Mouse (Mus musculus) erythroblast, embryonic 14.5 days (primary cell): ENCODE results near the gene Tfap4. TPM values are rescaled to one million over a fixed set of nuclear protein-coding genes. Genes with fewer than 3 reads are reported as not detected.

Experiments used
- H3K27me3 ChIP-seq: 2 replicates; pipeline ENCODE4 v1.6.1; 2012; ENCODE audit warnings: inconsistent platforms; ENCODE audit not compliant: control insufficient read depth
- H3K36me3 ChIP-seq: 2 replicates; pipeline ENCODE4 v1.6.1; 2012; ENCODE audit warnings: mild to moderate bottlenecking, inconsistent platforms; ENCODE audit not compliant: control insufficient read depth
- H3K4me1 ChIP-seq: 2 replicates; pipeline ENCODE4 v1.6.1; 2012; ENCODE audit warnings: inconsistent platforms; ENCODE audit not compliant: control insufficient read depth
- H3K4me3 ChIP-seq: replicated peaks from 2 replicates; pipeline ENCODE3; 2012; ENCODE audit warnings: moderate library complexity, mild to moderate bottlenecking, inconsistent platforms
- H3K9me3 ChIP-seq: 2 replicates; pipeline ENCODE4 v1.6.1; 2012; ENCODE audit warnings: low read length, inconsistent platforms, mixed read lengths; ENCODE audit not compliant: control insufficient read depth
- GATA1 ChIP-seq: IDR thresholded peaks from 2 replicates; pipeline ENCODE4 v1.6.1; 2012; ENCODE audit warnings: low read length, inconsistent platforms, mixed read lengths
- TAL1 ChIP-seq: IDR thresholded peaks from 3 replicates; pipeline ENCODE4 v1.6.1; 2012; ENCODE audit warnings: low read length, inconsistent platforms, mixed read lengths
- polyA plus RNA-seq: library from polyadenylated mRNA; stranded (reverse); fragments of >175 nt; gene quantifications from 2 replicates; pipeline ENCODE4 v1.2.3, GENCODE M21; 2012

The Tfap4 gene
- polyA plus RNA-seq, 1 experiment: 1.0 TPM

DNA sequence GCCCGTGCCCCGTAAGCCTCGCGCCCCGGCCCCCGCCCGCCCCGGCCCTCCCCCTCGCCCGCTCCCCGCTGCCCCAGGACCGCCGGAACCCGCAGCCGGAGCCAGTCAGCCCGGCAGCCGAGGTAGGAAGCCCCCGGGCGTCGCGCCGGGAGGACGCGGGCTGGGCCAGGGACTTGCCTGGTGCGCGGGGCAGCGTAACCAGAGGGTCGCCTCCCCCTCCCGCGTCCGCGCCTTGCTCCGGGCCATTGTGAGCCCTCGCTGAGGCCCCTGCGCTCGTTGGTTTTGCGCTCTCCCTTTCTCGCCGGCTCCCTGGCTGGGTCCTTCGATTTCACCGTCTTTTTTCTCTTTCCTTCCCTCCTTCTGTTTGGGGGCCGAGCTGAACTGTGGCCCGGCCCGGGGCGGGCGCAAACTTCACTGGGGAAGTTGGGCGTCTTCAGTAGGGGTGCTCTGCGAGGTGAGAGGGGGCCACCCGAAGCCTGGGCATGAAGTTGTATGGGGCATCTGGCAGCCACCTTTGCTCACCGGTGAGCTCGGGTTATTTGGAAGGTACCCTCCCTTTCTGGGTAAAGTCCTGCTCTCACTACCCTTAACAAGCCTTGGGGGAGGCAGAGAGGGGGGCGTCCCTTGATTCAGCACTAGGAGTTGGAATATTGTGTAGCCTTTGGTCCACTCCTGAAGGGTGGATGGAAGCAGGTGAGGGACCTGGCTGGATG lies 35.3 kb upstream of the Tfap4 start:
- Histone ChIP-seq H3K27me3 (peaks cover 63% of the 10 kb centered on the region), H3K4me1 (peaks cover 7% of the 10 kb centered on the region)

DNA sequence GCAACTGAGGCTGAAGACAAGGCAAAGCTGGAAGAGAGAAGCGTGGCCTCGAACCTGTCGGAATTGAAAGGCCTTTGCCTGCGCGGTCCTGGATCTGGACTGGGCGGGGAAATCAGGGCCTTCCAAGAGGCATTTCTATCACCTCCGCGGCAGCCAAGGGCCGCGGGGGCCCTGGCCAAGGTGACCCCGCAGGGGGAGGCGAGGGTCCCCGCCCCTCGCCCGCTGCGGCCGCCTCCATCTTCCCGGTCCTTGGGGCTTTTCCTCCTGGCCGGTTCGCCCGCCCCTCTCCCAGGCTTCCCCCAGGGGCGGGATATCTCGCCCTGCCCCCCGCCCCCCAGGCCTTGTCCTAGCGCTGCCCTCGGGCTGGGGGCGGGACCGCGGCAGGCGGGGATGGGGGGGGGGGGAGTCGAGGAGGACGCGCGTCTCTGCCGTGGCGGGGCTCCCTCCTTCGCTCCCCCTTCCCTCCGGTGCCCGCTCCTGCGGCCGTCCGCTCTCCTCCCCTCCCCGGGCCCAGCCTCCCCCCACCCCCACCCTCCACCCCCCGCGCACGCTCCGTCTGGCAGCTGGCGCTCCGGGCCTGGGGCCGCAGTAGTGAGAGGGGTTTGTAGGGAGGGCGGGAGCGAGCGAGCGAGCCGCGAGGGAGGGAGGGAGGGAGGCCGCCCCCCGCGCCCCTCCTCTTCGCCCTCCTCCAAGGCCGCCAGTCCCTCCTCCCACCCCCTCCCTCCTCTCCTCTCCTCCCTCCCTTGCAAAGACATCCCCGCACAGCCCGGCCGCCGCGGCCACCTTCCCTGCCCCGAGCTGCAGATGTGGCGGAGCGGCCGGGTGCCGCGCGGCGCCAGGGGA lies 34.5 kb upstream of the Tfap4 start, which contains the start of gene Glis2:
Gene Glis2 (plus strand): TSS at position 743 of the 843 bp plus-strand sequence.
- H3K27me3 ChIP-seq: peaks cover 63% of the 10 kb centered on the region
- TF ChIP-seq TAL1 (no peak), GATA1 (no peak)
- H3K36me3 ChIP-seq: no peaks in the 10 kb centered on the region
- peaks cover 7% of the 10 kb centered on the region for H3K4me1 ChIP-seq
- H3K4me3 ChIP-seq: peak within 1 kb of the TSS; percentile 53
- peaks cover 3% of the 10 kb centered on the region; the same call in 1 of the 2 replicates for H3K9me3 ChIP-seq

More for the DNA sequence above, 35.3 kb upstream of the Tfap4 start:
- no peak for TF ChIP-seq GATA1
- TF ChIP-seq TAL1: no peak
- peaks cover 3% of the 10 kb centered on the region; the same call in 1 of the 2 replicates for H3K9me3 ChIP-seq
- peak overlapping the region; percentile 53 for H3K4me3 ChIP-seq
- H3K36me3 ChIP-seq: no peaks in the 10 kb centered on the region

DNA sequence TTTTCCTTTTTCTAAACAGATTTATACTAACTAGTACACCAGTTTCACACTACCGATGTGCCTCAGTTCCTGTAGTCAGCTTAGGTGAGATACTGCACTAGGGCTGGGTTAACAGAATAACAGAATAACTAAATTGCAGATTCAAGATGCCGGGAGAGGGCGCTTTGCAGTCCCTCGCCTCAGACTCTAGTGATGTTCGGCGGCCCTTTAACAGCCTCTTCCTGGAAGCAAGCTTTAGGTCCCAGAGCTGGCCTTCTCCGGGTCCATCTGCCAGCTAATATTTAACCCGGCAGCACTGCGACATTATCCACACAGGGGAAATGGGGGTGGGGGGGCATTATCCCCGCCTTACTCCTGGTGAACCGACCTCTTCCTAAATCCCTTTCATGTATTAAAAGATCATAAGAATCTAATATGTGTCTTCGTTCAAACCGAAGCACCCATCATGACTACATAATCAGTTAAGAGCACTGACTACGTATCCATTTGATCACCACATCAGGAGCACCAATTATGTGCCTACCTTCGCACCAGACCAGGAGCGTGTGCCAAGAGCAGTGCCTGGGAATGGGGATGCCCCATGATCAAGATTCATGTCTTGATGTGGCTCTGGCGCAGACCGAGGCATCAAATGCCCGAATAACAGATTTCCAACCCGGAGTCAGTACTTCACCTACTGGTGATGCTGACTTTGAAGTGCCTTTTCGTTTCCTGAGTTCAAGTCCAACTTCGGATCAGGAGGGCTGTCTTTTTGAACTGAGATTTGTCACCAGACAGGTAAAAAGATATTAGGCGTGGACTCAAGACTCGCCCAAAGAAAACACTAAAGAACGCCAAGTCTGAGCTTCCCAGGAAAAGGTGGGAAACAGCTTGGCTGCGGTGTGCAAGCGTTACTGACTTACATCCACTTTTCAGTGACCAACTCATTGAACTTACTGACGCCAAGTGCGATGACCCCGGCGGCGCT lies 33.5 kb upstream of the Tfap4 start:
- Histone ChIP-seq H3K27me3 (peaks cover 63% of the 10 kb centered on the region), H3K9me3 (peaks cover 3% of the 10 kb centered on the region; the same call in 1 of the 2 replicates), H3K4me1 (peaks cover 11% of the 10 kb centered on the region), H3K36me3 (no peaks in the 10 kb centered on the region), H3K4me3 (peak overlapping the region; percentile 47)
- no peak for TF ChIP-seq GATA1

DNA sequence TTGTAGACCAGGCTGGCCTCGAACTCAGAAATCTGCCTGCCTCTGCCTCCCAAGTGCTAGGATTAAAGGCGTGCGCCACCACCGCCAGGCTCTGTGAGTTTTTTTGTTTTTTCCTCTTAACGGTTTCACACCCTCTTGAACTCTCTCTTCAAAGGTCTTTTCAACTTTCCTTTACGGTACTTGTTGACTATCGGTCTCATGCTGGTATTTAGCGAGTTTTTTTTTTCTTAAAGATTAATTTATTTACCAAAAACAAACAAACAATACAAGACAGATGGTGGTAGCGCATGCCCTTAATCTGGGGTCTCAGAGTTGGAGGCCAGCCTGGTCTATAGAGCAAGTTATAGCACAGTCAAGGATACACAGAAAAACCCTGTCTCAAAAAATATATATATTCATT lies 30.6 kb upstream of the Tfap4 start:
- no peak overlapping the region for H3K4me3 ChIP-seq
- H3K27me3 ChIP-seq: peaks cover 39% of the 10 kb centered on the region
- TF ChIP-seq GATA1 (no peak), TAL1 (no peak)
- peaks cover 35% of the 10 kb centered on the region for H3K4me1 ChIP-seq
- no peaks in the 10 kb centered on the region; the same call in 1 of the 2 replicates for H3K9me3 ChIP-seq
- H3K36me3 ChIP-seq: no peaks in the 10 kb centered on the region

DNA sequence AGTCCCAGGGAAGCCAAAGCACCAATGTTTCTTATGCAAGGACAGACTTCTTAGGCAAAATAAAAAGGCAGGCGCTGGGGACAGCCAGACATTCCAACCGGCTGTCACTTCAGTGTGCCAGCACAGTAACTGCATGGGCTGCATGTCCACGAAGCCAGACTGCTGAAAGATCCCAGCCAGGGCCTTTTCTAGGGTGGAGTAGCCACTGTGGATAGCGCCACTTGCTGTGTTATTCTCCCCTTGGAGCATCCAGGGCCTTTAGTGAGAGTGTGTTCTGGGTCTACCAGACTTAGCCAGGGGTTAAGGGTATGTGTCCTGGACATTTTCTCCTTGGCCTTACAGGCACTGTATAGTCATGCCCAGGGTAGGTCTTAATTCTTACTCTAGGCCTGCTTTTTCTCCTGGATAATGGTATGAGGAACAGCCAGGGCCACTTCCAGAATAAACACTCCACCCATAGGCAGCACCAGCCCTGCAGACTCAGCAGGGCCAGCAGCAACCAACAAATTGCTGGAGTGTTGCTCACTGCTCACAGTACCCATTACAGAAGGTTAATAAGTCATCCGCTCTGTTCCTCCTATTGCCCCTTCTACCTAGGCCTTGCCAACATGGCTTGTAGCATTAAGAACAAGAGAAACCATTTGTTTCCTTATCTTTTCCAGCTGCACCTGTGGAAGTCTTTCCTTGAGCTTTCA lies 28.0 kb upstream of the Tfap4 start:
- Histone ChIP-seq H3K36me3 (no peaks in the 10 kb centered on the region), H3K9me3 (no peaks in the 10 kb centered on the region), H3K4me3 (peak overlapping the region; percentile 68), H3K27me3 (peaks cover 21% of the 10 kb centered on the region), H3K4me1 (peaks cover 43% of the 10 kb centered on the region)
- TF ChIP-seq GATA1: no peak
- TF ChIP-seq TAL1: no peak

DNA sequence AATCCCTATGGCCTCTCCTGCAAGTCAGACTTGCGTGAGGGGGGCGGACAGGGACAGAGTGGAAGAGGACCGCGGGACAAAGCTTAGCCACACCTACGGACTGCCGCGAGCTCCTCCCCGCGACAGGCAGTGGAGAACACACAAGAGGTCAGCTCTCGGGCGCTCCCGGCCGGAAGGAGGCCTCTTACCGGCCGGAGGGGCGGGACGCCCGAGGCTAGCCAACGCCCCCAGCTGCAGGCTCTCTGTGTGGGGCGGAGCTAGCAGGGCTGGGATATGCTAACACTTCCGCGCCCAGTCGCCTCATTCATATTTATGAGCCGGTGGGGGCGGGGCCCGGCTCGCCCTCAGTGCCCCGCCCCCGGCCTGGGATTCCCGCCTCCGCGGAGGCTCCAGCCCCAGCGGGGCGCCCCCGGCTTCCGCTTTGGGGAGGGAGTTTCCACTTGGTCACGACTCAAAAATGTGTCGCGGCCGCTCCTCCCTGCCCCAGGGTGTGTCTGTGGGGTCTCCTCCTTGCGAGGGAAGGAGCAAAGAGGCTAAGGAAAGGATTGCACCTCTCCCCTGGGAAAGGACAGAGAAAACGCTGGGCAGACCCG lies 27.0 kb upstream of the Tfap4 start:
- TF ChIP-seq TAL1 (no peak), GATA1 (no peak)
- no peaks in the 10 kb centered on the region for H3K36me3 ChIP-seq
- H3K9me3 ChIP-seq: no peaks in the 10 kb centered on the region
- H3K4me3 ChIP-seq: peak overlapping the region; percentile 68
- peaks cover 12% of the 10 kb centered on the region for H3K27me3 ChIP-seq
- peaks cover 43% of the 10 kb centered on the region for H3K4me1 ChIP-seq

DNA sequence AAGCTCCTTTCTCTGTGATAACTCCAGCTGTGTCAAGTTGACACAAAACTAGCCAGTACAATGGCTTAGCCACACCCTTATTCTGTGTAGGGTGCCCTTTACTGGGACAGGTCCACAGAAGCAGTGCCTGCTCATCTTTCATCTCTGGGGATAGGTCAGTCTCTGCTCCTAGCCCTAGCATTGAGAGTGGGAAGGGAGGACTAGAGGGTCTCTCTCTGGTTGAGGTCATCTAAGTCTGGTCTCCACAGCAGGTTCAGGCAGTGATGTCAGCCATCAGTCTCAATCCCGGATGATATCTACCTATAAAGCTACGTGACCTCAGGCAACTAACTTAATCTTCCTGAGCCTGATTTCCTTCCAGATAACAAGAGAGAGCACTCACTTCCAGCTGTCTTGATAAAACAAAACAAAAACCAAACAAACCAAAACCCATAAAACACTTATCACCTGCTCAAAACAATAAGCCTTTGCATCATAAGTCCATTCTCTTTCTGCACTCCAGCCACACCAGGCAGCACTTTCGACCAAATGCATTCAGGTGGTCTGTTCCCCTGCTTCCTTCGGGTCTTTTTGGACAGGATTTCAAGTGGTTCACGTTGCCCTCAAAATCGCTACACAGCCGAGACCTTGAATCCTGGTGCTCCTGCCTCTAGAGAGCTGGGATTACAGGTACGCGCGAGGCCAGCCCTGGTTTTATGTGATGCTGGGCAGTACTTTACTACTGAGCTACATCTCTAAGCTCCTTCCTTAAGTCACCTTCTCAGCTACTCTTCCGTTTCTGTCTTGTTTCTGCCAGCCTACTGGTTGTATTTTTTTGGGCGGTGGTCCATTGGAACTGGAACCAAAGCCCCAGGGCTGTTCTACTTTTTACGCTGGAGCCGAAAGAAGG lies 26.2 kb upstream of the Tfap4 start:
- H3K4me1 ChIP-seq: peaks cover 43% of the 10 kb centered on the region
- H3K27me3 ChIP-seq: peaks cover 8% of the 10 kb centered on the region
- no peaks in the 10 kb centered on the region for H3K9me3 ChIP-seq
- peak overlapping the region; percentile 68 for H3K4me3 ChIP-seq
- TF ChIP-seq TAL1: no peak
- H3K36me3 ChIP-seq: no peaks in the 10 kb centered on the region

DNA sequence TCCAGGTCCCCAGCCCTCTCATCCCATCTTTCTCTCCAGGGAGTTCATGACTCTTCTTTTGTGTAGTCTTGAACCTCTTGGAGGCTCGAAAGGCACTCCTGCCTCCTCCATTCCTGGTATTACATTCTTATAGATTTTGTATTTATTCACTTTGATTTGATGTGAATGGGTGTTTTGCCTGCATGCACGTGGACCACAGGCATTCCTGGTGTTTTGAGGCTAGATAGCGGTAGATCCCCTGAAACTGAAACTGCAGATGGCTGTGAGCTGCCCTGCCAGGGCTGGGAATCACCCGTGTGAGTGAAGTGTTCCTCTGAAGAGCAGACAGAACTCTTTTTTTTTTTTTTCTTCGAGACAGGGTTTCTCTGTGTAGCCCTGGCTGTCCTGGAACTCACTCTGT lies 24.8 kb upstream of the Tfap4 start:
- Histone ChIP-seq H3K36me3 (no peaks in the 10 kb centered on the region), H3K4me1 (peaks cover 43% of the 10 kb centered on the region), H3K9me3 (no peaks in the 10 kb centered on the region), H3K4me3 (no peak overlapping the region), H3K27me3 (peaks cover 8% of the 10 kb centered on the region)
- no peak for TF ChIP-seq GATA1
- TF ChIP-seq TAL1: no peak
